Mouse (Mus musculus) bone marrow macrophage, adult 2 months (primary cell): Measurements from ENCODE around the gene Hectd2.

ENCODE experiments used
- CTCF ChIP-seq: IDR thresholded peaks from 2 replicates; pipeline ENCODE4 v1.5.1; 2012; ENCODE audit warnings: low read depth, mild to moderate bottlenecking, low read length, moderate library complexity
- POLR2A ChIP-seq: IDR thresholded peaks from 2 replicates; pipeline ENCODE4 v1.6.1; 2012; ENCODE audit warnings: mild to moderate bottlenecking, low read depth, low read length, borderline replicate concordance

- TF ChIP-seq CTCF: no peak
- TF ChIP-seq POLR2A: no peak
Measured at GRCm38 (mm10) chr19:36511305-36511704, 43.1 kb upstream of the Hectd2 start.
